In genomic region chr1:88799343-88799742, GRCm38 (mm10) we compare ENCODE assay signal across 19 mouse cellular contexts.
DNase-seq lines count a peak whose midpoint lies in the region; ATAC-seq lines count a peak whose summit lies in the region.
"Had no signal": no experiment of that assay in that cellular context is flagged by ENCODE, and none has a peak within 500 bp of the region (broad histone marks: within the 10 kb centered on the region; RNA-seq: fewer than 3 reads in every experiment).

No protein-coding gene starts in this region.

- H3K9ac ChIP-seq in hindbrain, embryonic 11.5 days (ENCODE audit: low read depth, low read length): no peak overlapping the region
- H3K9ac ChIP-seq in hindbrain, embryonic 14.5 days: no peak overlapping the region
- no peak overlapping the region for H3K9ac ChIP-seq in midbrain, embryonic 15.5 days
- H3K9ac ChIP-seq: embryonic facial prominence, embryonic 13.5 days; forebrain, embryonic 13.5 days; heart, embryonic 12.5 days had no signal

- H3K27me3 ChIP-seq in hindbrain, embryonic 11.5 days (ENCODE audit: control insufficient read depth, insufficient read depth, low read length): no peaks in the 10 kb centered on the region
- H3K27me3 ChIP-seq in hindbrain, embryonic 14.5 days (ENCODE audit: control insufficient read depth, insufficient read depth, low read length): no peaks in the 10 kb centered on the region
- no peaks in the 10 kb centered on the region for H3K27me3 ChIP-seq in midbrain, embryonic 15.5 days (replicated peaks)
- H3K27me3 ChIP-seq: embryonic facial prominence, embryonic 13.5 days; forebrain, embryonic 13.5 days; heart, embryonic 12.5 days had no signal

- no peak overlapping the region for H3K4me3 ChIP-seq in hindbrain, embryonic 11.5 days (ENCODE audit: low read depth, low read length)
- H3K4me3 ChIP-seq in hindbrain, embryonic 14.5 days (replicated peaks; ENCODE audit: low read length): no peak overlapping the region
- no peak overlapping the region for H3K4me3 ChIP-seq in midbrain, embryonic 15.5 days
- H3K4me3 ChIP-seq: embryonic facial prominence, embryonic 13.5 days; forebrain, embryonic 13.5 days; heart, embryonic 12.5 days; layer of hippocampus, adult 2 months; myocyte had no signal

- no peaks in the 10 kb centered on the region for H3K36me3 ChIP-seq in hindbrain, embryonic 11.5 days (ENCODE audit: control insufficient read depth, insufficient read depth, low read length)
- no peaks in the 10 kb centered on the region for H3K36me3 ChIP-seq in hindbrain, embryonic 14.5 days (replicated peaks; ENCODE audit: control insufficient read depth, insufficient read depth)
- no peaks in the 10 kb centered on the region for H3K36me3 ChIP-seq in midbrain, embryonic 15.5 days (replicated peaks)
- H3K36me3 ChIP-seq: embryonic facial prominence, embryonic 13.5 days; heart, embryonic 12.5 days had no signal

- no peaks in the 10 kb centered on the region for H3K9me3 ChIP-seq in hindbrain, embryonic 11.5 days (ENCODE audit: control insufficient read depth, low read length)
- H3K9me3 ChIP-seq in hindbrain, embryonic 14.5 days (ENCODE audit: control insufficient read depth, low read length): no peaks in the 10 kb centered on the region
- H3K9me3 ChIP-seq in midbrain, embryonic 15.5 days: no peaks in the 10 kb centered on the region

- WGBS in hindbrain, embryonic 11.5 days: 27% methylated on average over 7 of the region's 7 CpGs
- WGBS in hindbrain, embryonic 14.5 days: 16% methylated on average over 7 of the region's 7 CpGs
- WGBS in midbrain, embryonic 15.5 days: 20% methylated on average over 7 of the region's 7 CpGs

- peak; percentile 38 for DNase-seq in hindbrain, embryonic 11.5 days (ENCODE audit: low spot score)
- DNase-seq in hindbrain, embryonic 14.5 days (ENCODE audit: low spot score): no peak
- peak; percentile 27 for DNase-seq in Muller cell, postnatal 12 days (ENCODE audit: inconsistent ontology term)
- peak; percentile 49 for DNase-seq in embryo, embryonic 11 days
- DNase-seq in natural killer cell, adult 2 months (ENCODE audit: low spot score in 2 of 2): no peak
- DNase-seq in gastrocnemius, postnatal 4 days (ENCODE audit: low spot score in 2 of 2): no peak
- no peak for DNase-seq in gastrocnemius, adult 18-20 months (ENCODE audit: low spot score)
- DNase-seq: cerebellum, postnatal 14 days; gastrocnemius, postnatal 14 days; heart, postnatal 4 days; lung, adult 2 months; thymus, postnatal 25 days had no signal

- 0 out of 2 replicates have a peak, but pooled peaks cover 4% of the 10 kb centered on the region for H3K4me1 ChIP-seq in hindbrain, embryonic 11.5 days (replicated peaks; ENCODE audit: control insufficient read depth, insufficient read depth, low read length)
- no peaks in the 10 kb centered on the region; the same call in 1 of the 2 replicates for H3K4me1 ChIP-seq in hindbrain, embryonic 14.5 days (replicated peaks; ENCODE audit: control insufficient read depth, insufficient read depth, low read length)
- H3K4me1 ChIP-seq in midbrain, embryonic 15.5 days: peaks cover 14% of the 10 kb centered on the region

- H3K4me2 ChIP-seq in hindbrain, embryonic 11.5 days (replicated peaks; ENCODE audit: low read depth, low read length): no peak overlapping the region
- H3K4me2 ChIP-seq in hindbrain, embryonic 14.5 days (replicated peaks): no peak overlapping the region
- no peak overlapping the region for H3K4me2 ChIP-seq in midbrain, embryonic 15.5 days
- H3K4me2 ChIP-seq: embryonic facial prominence, embryonic 13.5 days; forebrain, embryonic 13.5 days; heart, embryonic 12.5 days had no signal

- H3K27ac ChIP-seq in hindbrain, embryonic 11.5 days (ENCODE audit: low read depth, low read length): no peak overlapping the region
- no peak overlapping the region for H3K27ac ChIP-seq in hindbrain, embryonic 14.5 days
- H3K27ac ChIP-seq in midbrain, embryonic 15.5 days: 0 out of 2 replicates have a peak overlapping the region, but pooled peaks have one; percentile 39
- H3K27ac ChIP-seq: embryonic facial prominence, embryonic 13.5 days; forebrain, embryonic 13.5 days; layer of hippocampus, adult 2 months had no signal

- ATAC-seq in hindbrain, embryonic 11.5 days (ENCODE audit: low FRiP score): no peak
- no peak for ATAC-seq in hindbrain, embryonic 14.5 days (ENCODE audit: low FRiP score)
- ATAC-seq in midbrain, embryonic 15.5 days (replicated peaks): no peak
- ATAC-seq: forebrain, embryonic 13.5 days; intestine, embryonic 16.5 days had no signal

Comparison
In these comparisons a context has a peak if more than half of its experiments do, and no peak if none do; other contexts are left out.
1. DNase-seq: peak in hindbrain, embryonic 11.5 days (single experiment), Muller cell, postnatal 12 days (single experiment) and embryo, embryonic 11 days (single experiment); none in hindbrain, embryonic 14.5 days (single experiment), natural killer cell, adult 2 months (0 of 2), gastrocnemius, postnatal 4 days (0 of 2) and gastrocnemius, adult 18-20 months (single experiment).